Mouse (Mus musculus): Measurements from ENCODE around the gene Sfmbt1. TPM values are rescaled to one million over a fixed set of nuclear protein-coding genes. Genes with fewer than 3 reads are reported as not detected.
A peak's percentile ranks its signal among the peaks of the same experiment; 100 is the strongest.

The Sfmbt1 gene
- polyA plus RNA-seq (2015; fragmentation: Nextera tagmentation; extraction: Ambion mirVana), result 12.5 and 12.8 TPM in 2 replicates

GRCm38 (mm10) chr14:30714799-30715617, at the start of gene Sfmbt1:
Sfmbt1 (plus strand) TSS chr14:30714849.
- H3K27ac ChIP-seq (replicated peaks), result peak within 1 kb of the TSS; percentile 89
- 3% methylated on average over 87 of the region's 87 CpGs for WGBS (ENCODE audit: insufficient replicate concordance)
- H3K9ac ChIP-seq, result peak within 1 kb of the TSS; percentile 71
- H3K4me3 ChIP-seq (replicated peaks), result peak within 1 kb of the TSS; percentile 91
- H3K27me3 ChIP-seq, result peaks cover 15% of the 10 kb centered on the region
- H3K36me3 ChIP-seq (replicated peaks), result no peaks in the 10 kb centered on the region
- peak; percentile 34 for ATAC-seq (ENCODE audit: insufficient read depth)
- H3K4me2 ChIP-seq, result peak within 1 kb of the TSS; percentile 99
- H3K9me3 ChIP-seq (replicated peaks), result no peaks in the 10 kb centered on the region
- H3K4me1 ChIP-seq (replicated peaks), result peaks cover 33% of the 10 kb centered on the region

- H3K27me3 ChIP-seq, result no peaks in the 10 kb centered on the region
- H3K9ac ChIP-seq, result no peak overlapping the region
- 0 out of 2 replicates have a peak, but pooled peaks cover 3% of the 10 kb centered on the region for H3K4me1 ChIP-seq (replicated peaks)
- ATAC-seq (ENCODE audit: insufficient read depth), result no peak
- H3K9me3 ChIP-seq (replicated peaks), result no peaks in the 10 kb centered on the region
- no peak overlapping the region for H3K4me2 ChIP-seq
- WGBS (ENCODE audit: insufficient replicate concordance), result 63% methylated on average over 3 of the region's 3 CpGs
- no peak overlapping the region for H3K4me3 ChIP-seq (replicated peaks)
- no peak overlapping the region for H3K27ac ChIP-seq (replicated peaks)
- peaks cover 56% of the 10 kb centered on the region for H3K36me3 ChIP-seq (replicated peaks)
Observed at GRCm38 (mm10) chr14:30666061-30666460, 48.6 kb upstream of the Sfmbt1 start.

- ATAC-seq (ENCODE audit: insufficient read depth), result no peak
- Histone ChIP-seq H3K9me3 (replicated peaks) (no peaks in the 10 kb centered on the region), H3K9ac (no peak overlapping the region), H3K27me3 (no peaks in the 10 kb centered on the region), H3K4me2 (no peak overlapping the region), H3K4me1 (replicated peaks) (0 out of 2 replicates have a peak, but pooled peaks cover 8% of the 10 kb centered on the region), H3K27ac (replicated peaks) (no peak overlapping the region), H3K36me3 (replicated peaks) (peaks cover 51% of the 10 kb centered on the region), H3K4me3 (replicated peaks) (no peak overlapping the region)
- WGBS (ENCODE audit: insufficient replicate concordance), result 83% methylated on average over 4 of the region's 4 CpGs
Observed at GRCm38 (mm10) chr14:30666604-30667003, 48.0 kb upstream of the Sfmbt1 start.

GRCm38 (mm10) chr14:30670161-30670560, 44.5 kb upstream of the Sfmbt1 start:
- Histone ChIP-seq H3K4me3 (replicated peaks) (no peak overlapping the region), H3K27me3 (no peaks in the 10 kb centered on the region), H3K4me1 (replicated peaks) (peaks cover 19% of the 10 kb centered on the region), H3K4me2 (no peak overlapping the region), H3K27ac (replicated peaks) (no peak overlapping the region), H3K36me3 (replicated peaks) (peaks cover 50% of the 10 kb centered on the region), H3K9ac (no peak overlapping the region), H3K9me3 (replicated peaks) (no peaks in the 10 kb centered on the region)
- WGBS (ENCODE audit: insufficient replicate concordance), result 78% methylated on average over 6 of the region's 6 CpGs
- no peak for ATAC-seq (ENCODE audit: insufficient read depth)

DNA sequence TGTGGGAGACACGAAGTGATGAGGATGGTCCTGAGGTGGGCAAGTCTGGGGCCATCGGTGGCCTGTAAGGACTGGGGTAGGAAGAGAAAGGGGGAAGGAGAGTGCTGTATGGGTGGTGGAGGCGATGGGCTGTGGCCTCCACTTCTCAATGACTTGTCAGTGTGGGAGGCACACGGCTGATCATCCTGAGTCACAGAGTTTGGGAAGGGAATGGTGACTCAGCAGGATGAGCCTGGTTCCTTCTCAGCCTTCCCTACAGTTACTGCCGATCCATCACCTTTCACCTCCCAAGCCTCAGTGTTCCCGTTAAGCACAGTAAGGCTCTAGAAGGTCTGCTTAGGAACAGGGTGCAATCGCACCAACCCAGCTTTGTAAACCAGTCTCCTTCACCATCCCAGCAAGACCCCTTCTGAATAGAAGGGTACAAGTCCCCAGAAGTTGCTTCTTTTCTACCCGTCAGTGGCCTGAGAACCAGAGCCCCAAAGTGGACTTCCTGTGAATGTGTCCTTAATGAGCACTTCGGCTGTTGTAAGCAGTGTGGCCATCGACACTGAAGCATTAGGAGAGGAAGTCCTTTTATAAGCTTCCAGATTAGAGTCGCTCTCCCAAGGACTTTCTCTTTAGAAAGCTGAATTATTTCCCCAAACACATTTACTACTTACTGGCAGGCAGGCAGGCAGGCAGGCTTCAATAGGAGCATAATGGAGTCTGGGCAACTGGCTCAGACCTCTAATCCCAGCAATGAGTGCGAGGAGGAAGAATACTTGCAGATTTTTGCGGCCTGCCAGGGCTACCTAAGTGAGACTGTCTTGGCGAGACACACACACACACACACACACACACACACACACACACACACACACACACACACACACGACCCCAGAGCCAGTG, 43.3 kb upstream of the Sfmbt1 start:
- no peaks in the 10 kb centered on the region for H3K27me3 ChIP-seq
- no peak overlapping the region for H3K9ac ChIP-seq
- 62% methylated on average over 15 of the region's 15 CpGs for WGBS (ENCODE audit: insufficient replicate concordance)
- ATAC-seq (ENCODE audit: insufficient read depth), result 0 out of 2 replicates have a peak, but pooled peaks have one; percentile 10
- peaks cover 47% of the 10 kb centered on the region for H3K36me3 ChIP-seq (replicated peaks)
- H3K4me3 ChIP-seq (replicated peaks), result no peak overlapping the region
- H3K9me3 ChIP-seq (replicated peaks), result no peaks in the 10 kb centered on the region
- peaks cover 20% of the 10 kb centered on the region for H3K4me1 ChIP-seq (replicated peaks)
- H3K27ac ChIP-seq (replicated peaks), result peak overlapping the region; percentile 55; the same call in 1 of the 2 replicates
- H3K4me2 ChIP-seq, result no peak overlapping the region

- no peak overlapping the region for H3K27ac ChIP-seq (replicated peaks)
- peaks cover 48% of the 10 kb centered on the region for H3K36me3 ChIP-seq (replicated peaks)
- H3K9ac ChIP-seq, result no peak overlapping the region
- no peak overlapping the region for H3K4me2 ChIP-seq
- peaks cover 20% of the 10 kb centered on the region for H3K4me1 ChIP-seq (replicated peaks)
- no peaks in the 10 kb centered on the region for H3K27me3 ChIP-seq
- peak; percentile 61 for ATAC-seq (ENCODE audit: insufficient read depth)
- H3K9me3 ChIP-seq (replicated peaks), result no peaks in the 10 kb centered on the region
- no peak overlapping the region for H3K4me3 ChIP-seq (replicated peaks)
- WGBS (ENCODE audit: insufficient replicate concordance), result 6% methylated on average over 3 of the region's 3 CpGs
Observed at GRCm38 (mm10) chr14:30671986-30672312, 42.7 kb upstream of the Sfmbt1 start.

- peak; percentile 76 for ATAC-seq (ENCODE audit: insufficient read depth)
- H3K4me1 ChIP-seq (replicated peaks), result peaks cover 20% of the 10 kb centered on the region
- no peak overlapping the region for H3K4me3 ChIP-seq (replicated peaks)
- no peak overlapping the region for H3K4me2 ChIP-seq
- no peaks in the 10 kb centered on the region for H3K9me3 ChIP-seq (replicated peaks)
- 21% methylated on average over 6 of the region's 6 CpGs for WGBS (ENCODE audit: insufficient replicate concordance)
- peaks cover 49% of the 10 kb centered on the region for H3K36me3 ChIP-seq (replicated peaks)
- no peak overlapping the region for H3K9ac ChIP-seq
- H3K27ac ChIP-seq (replicated peaks), result no peak overlapping the region
- H3K27me3 ChIP-seq, result no peaks in the 10 kb centered on the region
Observed at GRCm38 (mm10) chr14:30674947-30675346, 39.7 kb upstream of the Sfmbt1 start.

- H3K36me3 ChIP-seq (replicated peaks), result peaks cover 54% of the 10 kb centered on the region
- no peak overlapping the region for H3K4me2 ChIP-seq
- no peak overlapping the region for H3K27ac ChIP-seq (replicated peaks)
- no peak overlapping the region for H3K4me3 ChIP-seq (replicated peaks)
- no peak overlapping the region for H3K9ac ChIP-seq
- ATAC-seq (ENCODE audit: insufficient read depth), result no peak
- H3K9me3 ChIP-seq (replicated peaks), result no peaks in the 10 kb centered on the region
- H3K27me3 ChIP-seq, result no peaks in the 10 kb centered on the region
- WGBS (ENCODE audit: insufficient replicate concordance), result 79% methylated on average over 3 of the region's 3 CpGs
- H3K4me1 ChIP-seq (replicated peaks), result no peaks in the 10 kb centered on the region
Observed at GRCm38 (mm10) chr14:30682131-30682530, 32.5 kb upstream of the Sfmbt1 start.

GRCm38 (mm10) chr14:30690685-30691084, 24.0 kb upstream of the Sfmbt1 start:
- H3K4me1 ChIP-seq (replicated peaks), result 0 out of 2 replicates have a peak, but pooled peaks cover 12% of the 10 kb centered on the region
- no peak overlapping the region for H3K9ac ChIP-seq
- H3K27ac ChIP-seq (replicated peaks), result peak overlapping the region; percentile 65; the same call in 1 of the 2 replicates
- no peak for ATAC-seq (ENCODE audit: insufficient read depth)
- no peaks in the 10 kb centered on the region for H3K27me3 ChIP-seq
- H3K9me3 ChIP-seq (replicated peaks), result no peaks in the 10 kb centered on the region
- H3K4me3 ChIP-seq (replicated peaks), result no peak overlapping the region
- no peak overlapping the region for H3K4me2 ChIP-seq
- 71% methylated on average over 3 of the region's 3 CpGs for WGBS (ENCODE audit: insufficient replicate concordance)
- peaks cover 4% of the 10 kb centered on the region; the same call in 1 of the 2 replicates for H3K36me3 ChIP-seq (replicated peaks)

GRCm38 (mm10) chr14:30692439-30692838, 22.2 kb upstream of the Sfmbt1 start:
- ATAC-seq (ENCODE audit: insufficient read depth), result no peak
- 73% methylated on average over 6 of the region's 6 CpGs for WGBS (ENCODE audit: insufficient replicate concordance)
- H3K4me3 ChIP-seq (replicated peaks), result no peak overlapping the region
- H3K36me3 ChIP-seq (replicated peaks), result peaks cover 4% of the 10 kb centered on the region; the same call in 1 of the 2 replicates
- no peak overlapping the region for H3K9ac ChIP-seq
- H3K27me3 ChIP-seq, result no peaks in the 10 kb centered on the region
- 0 out of 2 replicates have a peak, but pooled peaks cover 12% of the 10 kb centered on the region for H3K4me1 ChIP-seq (replicated peaks)
- no peak overlapping the region for H3K27ac ChIP-seq (replicated peaks)
- no peak overlapping the region for H3K4me2 ChIP-seq
- no peaks in the 10 kb centered on the region for H3K9me3 ChIP-seq (replicated peaks)

GRCm38 (mm10) chr14:30694786-30695185, 19.9 kb upstream of the Sfmbt1 start:
- Histone ChIP-seq H3K27ac (replicated peaks) (no peak overlapping the region), H3K4me1 (replicated peaks) (0 out of 2 replicates have a peak, but pooled peaks cover 12% of the 10 kb centered on the region), H3K4me2 (no peak overlapping the region), H3K36me3 (replicated peaks) (peaks cover 4% of the 10 kb centered on the region; the same call in 1 of the 2 replicates), H3K9ac (no peak overlapping the region), H3K4me3 (replicated peaks) (no peak overlapping the region), H3K27me3 (no peaks in the 10 kb centered on the region), H3K9me3 (replicated peaks) (no peaks in the 10 kb centered on the region)
- no peak for ATAC-seq (ENCODE audit: insufficient read depth)
- 44% methylated on average over 2 of the region's 2 CpGs for WGBS (ENCODE audit: insufficient replicate concordance)

Measured in liver, embryonic 15.5 days (tissue).